Mouse (Mus musculus) intestine, postnatal 0 days (tissue): ENCODE results near the gene Uqcr10. TPM values are rescaled to one million over a fixed set of nuclear protein-coding genes. Genes with fewer than 3 reads are reported as not detected.

Experiments
- ATAC-seq: fragments of 200-750 bp; cut with Nextera tagmentation; 2 replicates; pipeline ENCODE4 v1.8.0; 2017; ENCODE audit warnings: mild to moderate bottlenecking, moderate TSS enrichment, moderate library complexity
- H3K27ac ChIP-seq: fragments of 300-500 bp; sonication (generic); 2 replicates; pipeline ENCODE4 v1.5.1; 2014; ENCODE audit warnings: mild to moderate bottlenecking, low read depth, low read length, moderate library complexity
- H3K27me3 ChIP-seq: fragments of 300-500 bp; sonication (generic); replicated peaks from 2 replicates; pipeline ENCODE4 v1.6.1; 2014; ENCODE audit warnings: low read length, mixed read lengths; ENCODE audit not compliant: control insufficient read depth, insufficient read depth
- H3K36me3 ChIP-seq: fragments of 300-500 bp; sonication (generic); 2 replicates; pipeline ENCODE4 v1.6.1; 2014; ENCODE audit warnings: mild to moderate bottlenecking, moderate library complexity; ENCODE audit not compliant: control insufficient read depth, insufficient read depth
- H3K4me1 ChIP-seq: fragments of 300-500 bp; sonication (generic); replicated peaks from 2 replicates; pipeline ENCODE4 v1.6.1; 2014; ENCODE audit warnings: antibody characterized with exemption, low read length, mixed read lengths; ENCODE audit not compliant: control insufficient read depth, insufficient read depth
- H3K4me2 ChIP-seq: fragments of 300-500 bp; sonication (generic); replicated peaks from 2 replicates; pipeline ENCODE4 v1.6.1; 2014; ENCODE audit warnings: low read depth, mild to moderate bottlenecking, moderate library complexity
- H3K4me3 ChIP-seq: fragments of 300-500 bp; sonication (generic); 2 replicates; pipeline ENCODE4 v1.5.1; 2014; ENCODE audit warnings: low read depth, low read length
- H3K9ac ChIP-seq: fragments of 300-500 bp; sonication (generic); 2 replicates; pipeline ENCODE4 v1.6.1; 2014; ENCODE audit warnings: mild to moderate bottlenecking, low read depth, low read length
- H3K9me3 ChIP-seq: fragments of 300-500 bp; sonication (generic); 2 replicates; pipeline ENCODE4 v1.6.1; 2016; ENCODE audit warnings: mixed run types; ENCODE audit not compliant: control insufficient read depth
- CTCF ChIP-seq: sonication (generic); IDR thresholded peaks from 2 replicates; pipeline ENCODE4 v1.5.1; 2016; ENCODE audit warnings: low read depth, mild to moderate bottlenecking, control low read depth, antibody characterized with exemption, moderate library complexity
- WGBS: fragments of 180-500 bp; shearing (Covaris S2); extraction: QIAGEN DNeasy Blood & Tissue Kit; methylation state at CpG from one replicate; pipeline ENCODE4 v1.1.7; 2014; 5-methylcytosine and 5-hydroxymethylcytosine counted together
- polyA plus RNA-seq: library from polyadenylated mRNA; unstranded; fragments of >200 nt; fragmentation: Nextera tagmentation; extraction: Ambion mirVana; gene quantifications from 2 replicates; pipeline ENCODE4 v1.2.1, GENCODE M21; 2015

Gene Uqcr10
- 1,715 and 1,847 TPM in 2 replicates for polyA plus RNA-seq

- ATAC-seq, result peak; percentile 96
- WGBS, result under 1% methylated on average over 47 of the region's 47 CpGs
- H3K9me3 ChIP-seq, result no peaks in the 10 kb centered on the region
These were observed at the start of gene Uqcr10, which contains the start of gene Zmat5 for GRCm38 (mm10) chr11:4704072-4704964. TSS of gene Uqcr10 (minus strand) at chr11:4704342. TSS of gene Zmat5 (plus strand) at chr11:4704678.

GRCm38 (mm10) chr11:4752836-4753235 lies 48.7 kb upstream of the Uqcr10 start:
- Histone ChIP-seq H3K9ac (no peak overlapping the region), H3K4me2 (no peak overlapping the region), H3K27me3 (peaks cover 32% of the 10 kb centered on the region), H3K9me3 (no peaks in the 10 kb centered on the region), H3K4me3 (no peak overlapping the region), H3K27ac (no peak overlapping the region), H3K36me3 (no peaks in the 10 kb centered on the region), H3K4me1 (no peaks in the 10 kb centered on the region)
- no peak for ATAC-seq
- WGBS, result 46% methylated on average over 10 of the region's 10 CpGs
- no peak for TF ChIP-seq CTCF

More at GRCm38 (mm10) chr11:4704072-4704964, at the start of gene Uqcr10, which contains the start of gene Zmat5:
- Histone ChIP-seq H3K36me3 (peaks cover 14% of the 10 kb centered on the region), H3K27ac (peak within 1 kb of the TSS; percentile 79), H3K4me2 (peak within 1 kb of the TSS; percentile 86), H3K27me3 (no peaks in the 10 kb centered on the region), H3K9ac (peak within 1 kb of the TSS; percentile 82), H3K4me1 (0 out of 2 replicates have a peak, but pooled peaks cover 4% of the 10 kb centered on the region), H3K4me3 (peak within 1 kb of the TSS; percentile 84)
- TF ChIP-seq CTCF, result no peak

GRCm38 (mm10) chr11:4750263-4750662 lies 46.1 kb upstream of the Uqcr10 start:
- Histone ChIP-seq H3K9ac (no peak overlapping the region), H3K36me3 (no peaks in the 10 kb centered on the region), H3K27me3 (peaks cover 55% of the 10 kb centered on the region), H3K4me2 (no peak overlapping the region), H3K27ac (no peak overlapping the region), H3K4me3 (no peak overlapping the region), H3K4me1 (no peaks in the 10 kb centered on the region), H3K9me3 (no peaks in the 10 kb centered on the region)
- 4% methylated on average over 9 of the region's 9 CpGs for WGBS
- ATAC-seq, result 0 out of 2 replicates have a peak, but pooled peaks have one; percentile 17
- no peak for TF ChIP-seq CTCF

- no peaks in the 10 kb centered on the region for H3K4me1 ChIP-seq
- no peak for TF ChIP-seq CTCF
- under 1% methylated on average over 12 of the region's 12 CpGs for WGBS
- no peak for ATAC-seq
- H3K4me3 ChIP-seq, result peak overlapping the region; percentile 51
- no peak overlapping the region for H3K9ac ChIP-seq
- H3K4me2 ChIP-seq, result peak overlapping the region; percentile 87
- H3K27ac ChIP-seq, result no peak overlapping the region
- no peaks in the 10 kb centered on the region for H3K9me3 ChIP-seq
- H3K36me3 ChIP-seq, result no peaks in the 10 kb centered on the region
- peaks cover 68% of the 10 kb centered on the region for H3K27me3 ChIP-seq
These were observed 43.1 kb upstream of the Uqcr10 start for GRCm38 (mm10) chr11:4747285-4747684.

- no peaks in the 10 kb centered on the region for H3K4me1 ChIP-seq
- no peak within 1 kb of the TSS for H3K9ac ChIP-seq
- 1% methylated on average over 25 of the region's 73 CpGs for WGBS
- no peak for TF ChIP-seq CTCF
- peak within 1 kb of the TSS; percentile 51 for H3K4me3 ChIP-seq
- H3K36me3 ChIP-seq, result no peaks in the 10 kb centered on the region
- H3K27ac ChIP-seq, result no peak within 1 kb of the TSS
- no peak for ATAC-seq
- H3K4me2 ChIP-seq, result peak within 1 kb of the TSS; percentile 87
- H3K9me3 ChIP-seq, result no peaks in the 10 kb centered on the region
- H3K27me3 ChIP-seq, result peaks cover 70% of the 10 kb centered on the region
These were observed 42.6 kb upstream of the Uqcr10 start, which contains the start of gene Cabp7 for GRCm38 (mm10) chr11:4746733-4747132. TSS of gene Cabp7 (minus strand) at chr11:4746778.

GRCm38 (mm10) chr11:4745969-4746368 lies 41.8 kb upstream of the Uqcr10 start:
- WGBS, result 0% methylated on average over 35 of the region's 39 CpGs
- ATAC-seq, result no peak
- peak overlapping the region; percentile 51 for H3K4me3 ChIP-seq

More at GRCm38 (mm10) chr11:4745969-4746368, 41.8 kb upstream of the Uqcr10 start:
- H3K4me2 ChIP-seq, result peak overlapping the region; percentile 87
- H3K27me3 ChIP-seq, result peaks cover 68% of the 10 kb centered on the region
- no peaks in the 10 kb centered on the region for H3K36me3 ChIP-seq
- H3K9me3 ChIP-seq, result no peaks in the 10 kb centered on the region
- H3K4me1 ChIP-seq, result no peaks in the 10 kb centered on the region
- H3K27ac ChIP-seq, result no peak overlapping the region
- no peak for TF ChIP-seq CTCF
- no peak overlapping the region for H3K9ac ChIP-seq
